Mouse (Mus musculus) ES-E14 (cell line): ENCODE measurements at regions not wholly inside any gene's neighbourhood (a gene's known extent, or its start where the extent isn't known, plus 50 kb on each side); places are given as distances from the start of the nearest gene placed in this dataset.

Experiments used
- DNase-seq: peaks from one replicate; pipeline ENCODE4 v3.0.0-alpha.2; 2013; ENCODE audit warnings: low read depth, low spot score
- H3K27ac ChIP-seq: 2 replicates; pipeline ENCODE4 v1.5.1; 2012; ENCODE audit warnings: low read depth, mild to moderate bottlenecking, low read length, moderate library complexity, mixed read lengths; ENCODE audit not compliant: poor library complexity, insufficient read depth, severe bottlenecking
- H3K36me3 ChIP-seq: 2 replicates; pipeline ENCODE4 v1.6.1; 2012; ENCODE audit warnings: mild to moderate bottlenecking, low read length, moderate library complexity, mixed read lengths; ENCODE audit not compliant: control insufficient read depth, poor library complexity, insufficient read depth, severe bottlenecking
- H3K4me1 ChIP-seq, 2 experiments: fragments of 150-350 bp in 1 of 2; sonication (generic) in 1 of 2; 2 replicates each; pipeline ENCODE4 v1.6.1; 2012; ENCODE audit warnings: low read length in 2 of 2, mild to moderate bottlenecking in 1 of 2, mixed read lengths in 1 of 2; ENCODE audit not compliant: control insufficient read depth in 2 of 2, insufficient read depth in 2 of 2, poor library complexity in 1 of 2
- H3K4me3 ChIP-seq, 2 experiments: fragments of 150-350 bp in 1 of 2; sonication (generic) in 1 of 2; 2 replicates each; pipeline ENCODE4 v1.5.1; 2012; ENCODE audit warnings: low read length in 2 of 2, low read depth in 1 of 2, mild to moderate bottlenecking in 1 of 2, mixed read lengths in 1 of 2; ENCODE audit not compliant: insufficient read depth in 1 of 2, poor library complexity in 1 of 2, severe bottlenecking in 1 of 2
- H3K9ac ChIP-seq: 2 replicates; pipeline ENCODE4 v1.6.1; 2012; ENCODE audit warnings: low read depth, mild to moderate bottlenecking, low read length, mixed read lengths; ENCODE audit not compliant: poor library complexity, insufficient read depth, severe bottlenecking
- H3K9me3 ChIP-seq: fragments of 150-350 bp; sonication (generic); 2 replicates; pipeline ENCODE4 v1.6.1; 2012; ENCODE audit warnings: low read depth, mild to moderate bottlenecking, low read length; ENCODE audit not compliant: control insufficient read depth, insufficient read depth
- CHD2 ChIP-seq: IDR thresholded peaks from 2 replicates; pipeline ENCODE4 v1.6.1; 2014; ENCODE audit warnings: mild to moderate bottlenecking, low read depth, low read length, inconsistent platforms
- HCFC1 ChIP-seq: IDR thresholded peaks from 2 replicates; pipeline ENCODE4 v1.6.1; 2012; ENCODE audit warnings: low read length, inconsistent platforms, borderline replicate concordance; ENCODE audit not compliant: insufficient read depth
- MAFK ChIP-seq: IDR thresholded peaks from 2 replicates; pipeline ENCODE4 v1.6.1; 2014; ENCODE audit warnings: mild to moderate bottlenecking, low read depth, low read length, inconsistent platforms; ENCODE audit not compliant: insufficient read depth
- ZC3H11A ChIP-seq: IDR thresholded peaks from 2 replicates; pipeline ENCODE4 v1.6.1; 2012; ENCODE audit warnings: low read depth, mild to moderate bottlenecking, inconsistent platforms, low read length, borderline replicate concordance
- ZNF384 ChIP-seq: IDR thresholded peaks from 2 replicates; pipeline ENCODE4 v1.6.1; 2012; ENCODE audit warnings: low read depth, low read length, inconsistent platforms
- in situ Hi-C, 2 experiments: fragments of 600-800 bp; cut with MboI; formaldehyde crosslinking; loops; one replicate each; pipeline ENCODE4 v1.15.1; 2025; ENCODE audit warnings: low sequenced_read_pairs in 2 of 2, inconsistent platforms in 1 of 2; ENCODE audit not compliant: unreplicated experiment in 2 of 2

DNA sequence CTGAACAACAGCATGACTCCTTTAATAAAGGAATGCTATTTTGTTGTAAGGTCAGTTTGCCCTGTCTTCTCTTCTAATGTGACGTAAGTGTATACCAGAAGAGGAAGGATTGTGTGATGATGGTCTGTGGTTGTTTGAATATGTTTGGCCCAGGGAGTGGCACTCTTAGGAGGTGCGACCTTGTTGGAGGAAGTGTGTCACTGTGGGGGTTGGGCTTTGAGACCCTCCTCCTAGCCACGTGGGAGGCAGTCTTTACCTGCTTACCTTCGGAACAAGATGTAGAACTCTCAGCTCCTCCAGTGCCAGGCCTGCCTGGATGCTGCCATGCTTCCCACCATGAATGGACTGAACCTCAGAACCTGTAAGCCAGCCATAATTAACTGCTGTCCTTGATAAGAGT is 78.9 kb upstream of the 1110032F04Rik start:
- Histone ChIP-seq H3K4me3 (no peak overlapping the region), H3K9ac (no peak overlapping the region)
- in situ Hi-C loops = no loop called here

GRCm38 (mm10) chr3:68792883-68793282 is 76.5 kb upstream of the 1110032F04Rik start:
- TF ChIP-seq MAFK (no peak), HCFC1 (no peak), ZNF384 (no peak), ZC3H11A (no peak), CHD2 (no peak)

More for the DNA sequence above, 78.9 kb upstream of the 1110032F04Rik start:
- TF ChIP-seq HCFC1 (no peak), MAFK (no peak), ZC3H11A (no peak), CHD2 (no peak), ZNF384 (no peak)
- Histone ChIP-seq H3K9me3 (no peaks in the 10 kb centered on the region), H3K36me3 (no peaks in the 10 kb centered on the region), H3K4me1 (no peaks in the 10 kb centered on the region), H3K27ac (no peak overlapping the region)
- DNase-seq = no peak

GRCm38 (mm10) chr3:68793923-68794322 is 75.5 kb upstream of the 1110032F04Rik start:
- TF ChIP-seq ZC3H11A (no peak), CHD2 (no peak), HCFC1 (no peak), ZNF384 (no peak)
- in situ Hi-C loops = no loop called here
- DNase-seq = no peak
- Histone ChIP-seq H3K4me1 (no peaks in the 10 kb centered on the region), H3K9me3 (no peaks in the 10 kb centered on the region), H3K27ac (no peak overlapping the region), H3K9ac (no peak overlapping the region), H3K36me3 (no peaks in the 10 kb centered on the region), H3K4me3 (no peak overlapping the region)

More at GRCm38 (mm10) chr3:68792883-68793282, 76.5 kb upstream of the 1110032F04Rik start:
- H3K9ac ChIP-seq = no peak overlapping the region
- no peak for DNase-seq
- H3K36me3 ChIP-seq = no peaks in the 10 kb centered on the region
- no peaks in the 10 kb centered on the region for H3K4me1 ChIP-seq
- H3K27ac ChIP-seq = no peak overlapping the region
- in situ Hi-C loops = no loop called here
- no peak overlapping the region for H3K4me3 ChIP-seq
- H3K9me3 ChIP-seq = no peaks in the 10 kb centered on the region

- Histone ChIP-seq H3K4me1 (no peaks in the 10 kb centered on the region), H3K27ac (no peak overlapping the region), H3K9ac (no peak overlapping the region), H3K9me3 (no peaks in the 10 kb centered on the region), H3K36me3 (no peaks in the 10 kb centered on the region), H3K4me3 (no peak overlapping the region)
- no peak for TF ChIP-seq ZC3H11A
- TF ChIP-seq MAFK = no peak
- no peak for TF ChIP-seq CHD2
- no peak for TF ChIP-seq HCFC1
- TF ChIP-seq ZNF384 = no peak
- DNase-seq = no peak
- in situ Hi-C loops = no loop called here
Measured at GRCm38 (mm10) chr3:68794380-68795014, 74.9 kb upstream of the 1110032F04Rik start.
